Mouse (Mus musculus): ENCODE results near the gene Wdr48.
A peak's percentile ranks its signal among the peaks of the same experiment; 100 is the strongest.

Gene Wdr48

GRCm38 (mm10) chr9:119888843-119889246 is 5.8 kb upstream of the Wdr48 start:
- TF ChIP-seq NANOG (IDR thresholded peaks at IDR 0.05; ENCODE audit: borderline replicate concordance, low read length) (no peak), POU5F1 (IDR thresholded peaks at IDR 0.05; ENCODE audit: borderline replicate concordance, low read length) (no peak), CTCF (conservative IDR thresholded peaks at IDR 0.05; ENCODE audit: low read length) (no peak)
- Histone ChIP-seq H3K9me3 (ENCODE audit: low read length) (peaks cover 40% of the 10 kb centered on the region), H3K4me1 (replicated peaks; ENCODE audit: low read depth, low read length) (peaks cover 11% of the 10 kb centered on the region), H3K4me3 (replicated peaks; ENCODE audit: low read length) (no peak overlapping the region), H3K36me3 (ENCODE audit: insufficient read depth, low read length) (no peaks in the 10 kb centered on the region), H3K27me3 (ENCODE audit: insufficient read depth, low read length) (no peaks in the 10 kb centered on the region)

- H3K4me1 ChIP-seq (replicated peaks; ENCODE audit: low read depth, low read length) = peaks cover 17% of the 10 kb centered on the region
- no peaks in the 10 kb centered on the region for H3K36me3 ChIP-seq (ENCODE audit: insufficient read depth, low read length)
- H3K27me3 ChIP-seq (ENCODE audit: insufficient read depth, low read length) = no peaks in the 10 kb centered on the region
- no peak overlapping the region for H3K4me3 ChIP-seq (replicated peaks; ENCODE audit: low read length)
- TF ChIP-seq CTCF (conservative IDR thresholded peaks at IDR 0.05; ENCODE audit: low read length) = no peak
- TF ChIP-seq POU5F1 (IDR thresholded peaks at IDR 0.05; ENCODE audit: borderline replicate concordance, low read length) = no peak
- no peak for TF ChIP-seq NANOG (IDR thresholded peaks at IDR 0.05; ENCODE audit: borderline replicate concordance, low read length)
- peaks cover 34% of the 10 kb centered on the region for H3K9me3 ChIP-seq (ENCODE audit: low read length)
Measured at GRCm38 (mm10) chr9:119889446-119889845, 5.2 kb upstream of the Wdr48 start.

GRCm38 (mm10) chr9:119890692-119891091 is 4.0 kb upstream of the Wdr48 start:
- Histone ChIP-seq H3K9me3 (ENCODE audit: low read length) (peaks cover 23% of the 10 kb centered on the region), H3K27me3 (ENCODE audit: insufficient read depth, low read length) (no peaks in the 10 kb centered on the region), H3K4me1 (replicated peaks; ENCODE audit: low read depth, low read length) (peaks cover 22% of the 10 kb centered on the region), H3K4me3 (replicated peaks; ENCODE audit: low read length) (no peak overlapping the region), H3K36me3 (ENCODE audit: insufficient read depth, low read length) (no peaks in the 10 kb centered on the region)
- TF ChIP-seq CTCF (conservative IDR thresholded peaks at IDR 0.05; ENCODE audit: low read length) (peak; percentile 55), NANOG (IDR thresholded peaks at IDR 0.05; ENCODE audit: borderline replicate concordance, low read length) (no peak)

- H3K36me3 ChIP-seq (ENCODE audit: insufficient read depth, low read length) = peaks cover 26% of the 10 kb centered on the region
- peak overlapping the region; percentile 94; the same call in 1 of the 2 replicates for H3K4me3 ChIP-seq (replicated peaks; ENCODE audit: low read length)
- no peaks in the 10 kb centered on the region for H3K9me3 ChIP-seq (ENCODE audit: low read length)
- peaks cover 29% of the 10 kb centered on the region for H3K4me1 ChIP-seq (replicated peaks; ENCODE audit: low read depth, low read length)
- no peaks in the 10 kb centered on the region for H3K27me3 ChIP-seq (ENCODE audit: insufficient read depth, low read length)
- no peak for TF ChIP-seq POU5F1 (IDR thresholded peaks at IDR 0.05; ENCODE audit: borderline replicate concordance, low read length)
- TF ChIP-seq NANOG (IDR thresholded peaks at IDR 0.05; ENCODE audit: borderline replicate concordance, low read length) = no peak
- 0 out of 2 replicates have a peak, but pooled peaks have one; percentile 11 for TF ChIP-seq CTCF (conservative IDR thresholded peaks at IDR 0.05; ENCODE audit: low read length)
Measured at GRCm38 (mm10) chr9:119893881-119894280, 797 bp upstream of the Wdr48 start.

- Histone ChIP-seq H3K27me3 (ENCODE audit: insufficient read depth, low read length) (no peaks in the 10 kb centered on the region), H3K4me1 (replicated peaks; ENCODE audit: low read depth, low read length) (peaks cover 23% of the 10 kb centered on the region), H3K4me3 (replicated peaks; ENCODE audit: low read length) (peak overlapping the region; percentile 94), H3K36me3 (ENCODE audit: insufficient read depth, low read length) (peaks cover 39% of the 10 kb centered on the region), H3K9me3 (ENCODE audit: low read length) (no peaks in the 10 kb centered on the region)
- no peak for TF ChIP-seq CTCF (conservative IDR thresholded peaks at IDR 0.05; ENCODE audit: low read length)
Measured at GRCm38 (mm10) chr9:119895040-119895721, 503 bp downstream of the Wdr48 start.

GRCm38 (mm10) chr9:119899446-119899845 is 4.8 kb downstream of the Wdr48 start:
- Histone ChIP-seq H3K36me3 (ENCODE audit: insufficient read depth, low read length) (peaks cover 71% of the 10 kb centered on the region), H3K27me3 (ENCODE audit: insufficient read depth, low read length) (no peaks in the 10 kb centered on the region), H3K9me3 (ENCODE audit: low read length) (no peaks in the 10 kb centered on the region), H3K4me1 (replicated peaks; ENCODE audit: low read depth, low read length) (peaks cover 22% of the 10 kb centered on the region), H3K4me3 (replicated peaks; ENCODE audit: low read length) (no peak overlapping the region)
- TF ChIP-seq POU5F1 (IDR thresholded peaks at IDR 0.05; ENCODE audit: borderline replicate concordance, low read length) (no peak), CTCF (conservative IDR thresholded peaks at IDR 0.05; ENCODE audit: low read length) (no peak), NANOG (IDR thresholded peaks at IDR 0.05; ENCODE audit: borderline replicate concordance, low read length) (no peak)

- TF ChIP-seq POU5F1 (IDR thresholded peaks at IDR 0.05; ENCODE audit: borderline replicate concordance, low read length) = no peak
- Histone ChIP-seq H3K4me3 (replicated peaks; ENCODE audit: low read length) (no peak overlapping the region), H3K27me3 (ENCODE audit: insufficient read depth, low read length) (no peaks in the 10 kb centered on the region), H3K4me1 (replicated peaks; ENCODE audit: low read depth, low read length) (peaks cover 7% of the 10 kb centered on the region), H3K36me3 (ENCODE audit: insufficient read depth, low read length) (peaks cover 86% of the 10 kb centered on the region), H3K9me3 (ENCODE audit: low read length) (no peaks in the 10 kb centered on the region)
Measured at GRCm38 (mm10) chr9:119902410-119903151, 7.9 kb downstream of the Wdr48 start.

GRCm38 (mm10) chr9:119908708-119909107 is 14.0 kb downstream of the Wdr48 start:
- Histone ChIP-seq H3K9me3 (ENCODE audit: low read length) (no peaks in the 10 kb centered on the region), H3K27me3 (ENCODE audit: insufficient read depth, low read length) (no peaks in the 10 kb centered on the region), H3K4me1 (replicated peaks; ENCODE audit: low read depth, low read length) (0 out of 2 replicates have a peak, but pooled peaks cover 4% of the 10 kb centered on the region), H3K36me3 (ENCODE audit: insufficient read depth, low read length) (peaks cover 98% of the 10 kb centered on the region), H3K4me3 (replicated peaks; ENCODE audit: low read length) (no peak overlapping the region)
- TF ChIP-seq CTCF (conservative IDR thresholded peaks at IDR 0.05; ENCODE audit: low read length) (no peak), POU5F1 (IDR thresholded peaks at IDR 0.05; ENCODE audit: borderline replicate concordance, low read length) (no peak), NANOG (IDR thresholded peaks at IDR 0.05; ENCODE audit: borderline replicate concordance, low read length) (no peak)

All from E14TG2a.4 (cell line).